In genomic region chr10:128740296-128740695, GRCm38 (mm10) we compare ENCODE assay signal across 13 mouse cellular contexts.
"Had no signal": no experiment of that assay in that cellular context is flagged by ENCODE, and none has a peak within 500 bp of the region (broad histone marks: within the 10 kb centered on the region; RNA-seq: fewer than 3 reads in every experiment).

No protein-coding gene starts in this region.

- DNase-seq: kidney, adult 8-10 months; kidney, postnatal 25 days; lung, adult 18-20 months; right cerebral cortex, adult 18-20 months; right cerebral cortex, postnatal 25 days; spleen, adult 18-20 months; thymus, adult 18-20 months; thymus, postnatal 25 days had no signal

- H3K4me2 ChIP-seq: limb, embryonic 15.5 days; midbrain, embryonic 13.5 days; neural tube, embryonic 15.5 days had no signal

- H3K9ac ChIP-seq: limb, embryonic 15.5 days; midbrain, embryonic 13.5 days; neural tube, embryonic 15.5 days had no signal

- H3K4me3 ChIP-seq: left cerebral cortex, adult 2 months; limb, embryonic 15.5 days; midbrain, embryonic 13.5 days; neural tube, embryonic 15.5 days had no signal

- H3K9me3 ChIP-seq: limb, embryonic 15.5 days; midbrain, embryonic 13.5 days; neural tube, embryonic 15.5 days had no signal

- ATAC-seq: intestine, embryonic 16.5 days; midbrain, embryonic 13.5 days had no signal

- H3K27ac ChIP-seq: left cerebral cortex, adult 2 months; limb, embryonic 15.5 days; midbrain, embryonic 13.5 days; neural tube, embryonic 15.5 days had no signal

- H3K36me3 ChIP-seq: limb, embryonic 15.5 days; midbrain, embryonic 13.5 days; neural tube, embryonic 15.5 days had no signal
